Mouse (Mus musculus): ENCODE data around the gene Gpx3. TPM values are rescaled to one million over a fixed set of nuclear protein-coding genes. Genes with fewer than 3 reads are reported as not detected.

Gpx3 gene
- polyA plus RNA-seq, 1 experiment, result 0.79 TPM

GRCm38 (mm10) chr11:54929290-54929689, 27.0 kb downstream of the Gpx3 start:
- no peak overlapping the region for H3K4me3 ChIP-seq (replicated peaks)
- H3K9me3 ChIP-seq (ENCODE audit: control insufficient read depth, low read length), result no peaks in the 10 kb centered on the region
- peaks cover 80% of the 10 kb centered on the region for H3K36me3 ChIP-seq (ENCODE audit: control insufficient read depth)
- no peaks in the 10 kb centered on the region for H3K4me1 ChIP-seq (ENCODE audit: control insufficient read depth)
- H3K27me3 ChIP-seq (ENCODE audit: control insufficient read depth), result no peaks in the 10 kb centered on the region
- no peak for TF ChIP-seq TAL1 (IDR thresholded peaks at IDR 0.05; ENCODE audit: low read length)
- no peak for TF ChIP-seq GATA1 (IDR thresholded peaks at IDR 0.05; ENCODE audit: low read length)

- Histone ChIP-seq H3K27me3 (ENCODE audit: control insufficient read depth) (no peaks in the 10 kb centered on the region), H3K36me3 (ENCODE audit: control insufficient read depth) (peaks cover 82% of the 10 kb centered on the region), H3K4me1 (ENCODE audit: control insufficient read depth) (no peaks in the 10 kb centered on the region), H3K9me3 (ENCODE audit: control insufficient read depth, low read length) (no peaks in the 10 kb centered on the region), H3K4me3 (replicated peaks) (no peak overlapping the region)
- TF ChIP-seq GATA1 (IDR thresholded peaks at IDR 0.05; ENCODE audit: low read length), result no peak
Observed at GRCm38 (mm10) chr11:54929744-54930143, 27.5 kb downstream of the Gpx3 start.

GRCm38 (mm10) chr11:54930318-54930979, 28.2 kb downstream of the Gpx3 start:
- H3K36me3 ChIP-seq (ENCODE audit: control insufficient read depth), result peaks cover 85% of the 10 kb centered on the region
- TF ChIP-seq GATA1 (IDR thresholded peaks at IDR 0.05; ENCODE audit: low read length) (no peak), TAL1 (IDR thresholded peaks at IDR 0.05; ENCODE audit: low read length) (no peak)

GRCm38 (mm10) chr11:54931405-54932093, 29.3 kb downstream of the Gpx3 start:
- no peak for TF ChIP-seq TAL1 (IDR thresholded peaks at IDR 0.05; ENCODE audit: low read length)
- TF ChIP-seq GATA1 (IDR thresholded peaks at IDR 0.05; ENCODE audit: low read length), result no peak
- Histone ChIP-seq H3K27me3 (ENCODE audit: control insufficient read depth) (no peaks in the 10 kb centered on the region), H3K9me3 (ENCODE audit: control insufficient read depth, low read length) (no peaks in the 10 kb centered on the region), H3K36me3 (ENCODE audit: control insufficient read depth) (peaks cover 86% of the 10 kb centered on the region), H3K4me3 (replicated peaks) (no peak overlapping the region), H3K4me1 (ENCODE audit: control insufficient read depth) (no peaks in the 10 kb centered on the region)

More at GRCm38 (mm10) chr11:54930318-54930979, 28.2 kb downstream of the Gpx3 start:
- no peaks in the 10 kb centered on the region for H3K4me1 ChIP-seq (ENCODE audit: control insufficient read depth)
- no peaks in the 10 kb centered on the region for H3K27me3 ChIP-seq (ENCODE audit: control insufficient read depth)
- H3K9me3 ChIP-seq (ENCODE audit: control insufficient read depth, low read length), result no peaks in the 10 kb centered on the region
- H3K4me3 ChIP-seq (replicated peaks), result no peak overlapping the region

GRCm38 (mm10) chr11:54932540-54932939, 30.3 kb downstream of the Gpx3 start:
- Histone ChIP-seq H3K4me1 (ENCODE audit: control insufficient read depth) (no peaks in the 10 kb centered on the region; the same call in 1 of the 2 replicates), H3K36me3 (ENCODE audit: control insufficient read depth) (peaks cover 85% of the 10 kb centered on the region), H3K4me3 (replicated peaks) (no peak overlapping the region), H3K27me3 (ENCODE audit: control insufficient read depth) (no peaks in the 10 kb centered on the region), H3K9me3 (ENCODE audit: control insufficient read depth, low read length) (no peaks in the 10 kb centered on the region)
- no peak for TF ChIP-seq GATA1 (IDR thresholded peaks at IDR 0.05; ENCODE audit: low read length)
- TF ChIP-seq TAL1 (IDR thresholded peaks at IDR 0.05; ENCODE audit: low read length), result no peak

- no peak overlapping the region for H3K4me3 ChIP-seq (replicated peaks)
- H3K36me3 ChIP-seq (ENCODE audit: control insufficient read depth), result peaks cover 80% of the 10 kb centered on the region
- TF ChIP-seq TAL1 (IDR thresholded peaks at IDR 0.05; ENCODE audit: low read length), result no peak
- no peak for TF ChIP-seq GATA1 (IDR thresholded peaks at IDR 0.05; ENCODE audit: low read length)
- no peaks in the 10 kb centered on the region for H3K27me3 ChIP-seq (ENCODE audit: control insufficient read depth)
- peaks cover under 1% of the 10 kb centered on the region; the same call in 1 of the 2 replicates for H3K4me1 ChIP-seq (ENCODE audit: control insufficient read depth)
- no peaks in the 10 kb centered on the region for H3K9me3 ChIP-seq (ENCODE audit: control insufficient read depth, low read length)
Observed at GRCm38 (mm10) chr11:54934198-54934597, 31.9 kb downstream of the Gpx3 start.

GRCm38 (mm10) chr11:54936035-54936770, 34.0 kb downstream of the Gpx3 start:
- Histone ChIP-seq H3K4me3 (replicated peaks) (no peak overlapping the region), H3K27me3 (ENCODE audit: control insufficient read depth) (no peaks in the 10 kb centered on the region), H3K4me1 (ENCODE audit: control insufficient read depth) (peaks cover 3% of the 10 kb centered on the region; the same call in 1 of the 2 replicates), H3K9me3 (ENCODE audit: control insufficient read depth, low read length) (no peaks in the 10 kb centered on the region), H3K36me3 (ENCODE audit: control insufficient read depth) (peaks cover 65% of the 10 kb centered on the region)
- TF ChIP-seq TAL1 (IDR thresholded peaks at IDR 0.05; ENCODE audit: low read length) (no peak), GATA1 (IDR thresholded peaks at IDR 0.05; ENCODE audit: low read length) (no peak)

- Histone ChIP-seq H3K27me3 (ENCODE audit: control insufficient read depth) (no peaks in the 10 kb centered on the region), H3K4me3 (replicated peaks) (no peak overlapping the region), H3K36me3 (ENCODE audit: control insufficient read depth) (peaks cover 60% of the 10 kb centered on the region), H3K4me1 (ENCODE audit: control insufficient read depth) (peaks cover 3% of the 10 kb centered on the region; the same call in 1 of the 2 replicates), H3K9me3 (ENCODE audit: control insufficient read depth, low read length) (no peaks in the 10 kb centered on the region)
- TF ChIP-seq GATA1 (IDR thresholded peaks at IDR 0.05; ENCODE audit: low read length) (no peak), TAL1 (IDR thresholded peaks at IDR 0.05; ENCODE audit: low read length) (no peak)
Observed at GRCm38 (mm10) chr11:54936771-54937140, 34.5 kb downstream of the Gpx3 start.

- no peaks in the 10 kb centered on the region for H3K9me3 ChIP-seq (ENCODE audit: control insufficient read depth, low read length)
- H3K36me3 ChIP-seq (ENCODE audit: control insufficient read depth), result peaks cover 36% of the 10 kb centered on the region
- no peak overlapping the region for H3K4me3 ChIP-seq (replicated peaks)
- peaks cover 3% of the 10 kb centered on the region; the same call in 1 of the 2 replicates for H3K4me1 ChIP-seq (ENCODE audit: control insufficient read depth)
- H3K27me3 ChIP-seq (ENCODE audit: control insufficient read depth), result no peaks in the 10 kb centered on the region
- TF ChIP-seq TAL1 (IDR thresholded peaks at IDR 0.05; ENCODE audit: low read length) (no peak), GATA1 (IDR thresholded peaks at IDR 0.05; ENCODE audit: low read length) (no peak)
Observed at GRCm38 (mm10) chr11:54939501-54939900, 37.2 kb downstream of the Gpx3 start.

Measured in erythroblast, embryonic 14.5 days (primary cell).